Mouse (Mus musculus) spleen, adult 2 months (tissue): ENCODE results near the gene Wscd2.

ENCODE experiments used
- CTCF ChIP-seq: fragments of 200-500 bp; IDR thresholded peaks from 2 replicates; pipeline ENCODE4 v1.5.1; 2011; ENCODE audit warnings: mild to moderate bottlenecking, inconsistent platforms; ENCODE audit not compliant: insufficient read depth, insufficient read length, insufficient replicate concordance; ENCODE audit errors: extremely low read depth
- POLR2A ChIP-seq: fragments of 200-500 bp; IDR thresholded peaks from 2 replicates; pipeline ENCODE4 v1.6.1; 2011; ENCODE audit warnings: low read depth, low read length, inconsistent platforms

DNA sequence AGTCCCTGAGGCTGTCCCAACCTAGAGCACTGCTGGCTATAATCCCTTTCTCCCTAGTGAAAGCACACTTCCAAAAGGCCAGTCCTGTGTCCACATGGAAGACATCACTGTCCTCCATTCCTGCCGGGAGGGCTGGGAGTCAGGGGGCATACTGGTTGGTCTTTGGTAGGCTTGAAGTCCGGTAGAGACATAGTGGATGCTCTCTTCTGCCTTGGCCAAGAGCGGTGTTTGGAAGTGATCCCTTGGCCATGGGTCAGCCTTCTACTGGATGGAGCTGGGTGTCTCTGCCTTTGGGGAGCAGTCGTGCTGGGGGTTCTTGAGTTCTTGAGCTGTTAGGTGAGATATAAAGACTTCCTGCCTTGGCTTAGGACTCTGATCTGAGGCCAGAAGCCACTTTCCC, 1.4 kb downstream of the Wscd2 start:
- no peak for TF ChIP-seq CTCF
- TF ChIP-seq POLR2A = no peak
